8 mouse cellular contexts compared by ENCODE assay signal in genomic region chr7:29292458-29293098, GRCm38 (mm10). TPM values are rescaled to one million over a fixed set of nuclear protein-coding genes. Genes with fewer than 3 reads are reported as not detected.
A peak's percentile ranks its signal among the peaks of the same experiment; 100 is the strongest.
DNase-seq lines count a peak whose midpoint lies in the region; ATAC-seq and TF ChIP-seq lines count a peak whose summit lies in the region.

No protein-coding gene starts in this region.

- H3K9me3 ChIP-seq in heart, embryonic 10.5 days, result no peaks in the 10 kb centered on the region
- no peaks in the 10 kb centered on the region for H3K9me3 ChIP-seq in limb, embryonic 12.5 days

- H3K27ac ChIP-seq in gastrocnemius, adult 2 months, result peak overlapping the region; percentile 83
- peak overlapping the region; percentile 82 for H3K27ac ChIP-seq in heart, embryonic 10.5 days
- peak overlapping the region; percentile 59 for H3K27ac ChIP-seq in limb, embryonic 12.5 days

- no peak for TF ChIP-seq CTCF in gastrocnemius, adult 2 months (IDR thresholded peaks at IDR 0.05)

- peaks cover 49% of the 10 kb centered on the region for H3K27me3 ChIP-seq in heart, embryonic 10.5 days (ENCODE audit: insufficient read depth, poor library complexity, severe bottlenecking)
- peaks cover 27% of the 10 kb centered on the region for H3K27me3 ChIP-seq in limb, embryonic 12.5 days

- 0 out of 2 replicates have a peak overlapping the region, but pooled peaks have one; percentile 11 for H3K4me3 ChIP-seq in gastrocnemius, adult 2 months
- H3K4me3 ChIP-seq in heart, embryonic 10.5 days, result peak overlapping the region; percentile 27; the same call in 1 of the 2 replicates
- no peak overlapping the region for H3K4me3 ChIP-seq in limb, embryonic 12.5 days (replicated peaks)

- H3K36me3 ChIP-seq in heart, embryonic 10.5 days, result no peaks in the 10 kb centered on the region
- H3K36me3 ChIP-seq in limb, embryonic 12.5 days, result no peaks in the 10 kb centered on the region

- DNase-seq in gastrocnemius, adult 2 months, result no peak
- DNase-seq in gastrocnemius, postnatal 10 days, result no peak
- DNase-seq in brain, adult 2 months (ENCODE audit: low read depth, low spot score), result peak; percentile 86
- no peak for DNase-seq in heart, embryonic 10.5 days (ENCODE audit: low spot score)
- no peak for DNase-seq in frontal cortex, adult 2 months (ENCODE audit: extremely low spot score in 1 of 2, low spot score in 1 of 2)
- DNase-seq in ovary, postnatal 36 days (ENCODE audit: low spot score), result no peak

- peak overlapping the region; percentile 37; the same call in 1 of the 2 replicates for H3K9ac ChIP-seq in limb, embryonic 12.5 days (replicated peaks)

- peak overlapping the region; percentile 26 for H3K4me2 ChIP-seq in limb, embryonic 12.5 days

- H3K4me1 ChIP-seq in heart, embryonic 10.5 days, result peaks cover 49% of the 10 kb centered on the region
- peaks cover 42% of the 10 kb centered on the region for H3K4me1 ChIP-seq in limb, embryonic 12.5 days (replicated peaks)

- ATAC-seq in limb, embryonic 12.5 days (ENCODE audit: insufficient number of reproducible peaks, insufficient read depth, low FRiP score, low TSS enrichment, low read depth), result no peak
- ATAC-seq in erythroid progenitor cell, adult 5-6 weeks (replicated peaks; ENCODE audit: low FRiP score, poor library complexity, severe bottlenecking), result no peak

- intact Hi-C loops in gastrocnemius, adult 2 months (cut with DNase I), result no loop called here

- 22% methylated on average over 8 of the region's 8 CpGs for WGBS in heart, embryonic 10.5 days
- WGBS in limb, embryonic 12.5 days, result 26% methylated on average over 8 of the region's 8 CpGs

RNA-seq across cellular contexts. Expression of gene Ppp1r14a, which starts 3.5 kb away (rescaled TPM):
- 1 to 10 TPM; 3.8 to 4.5 TPM for total RNA-seq in gastrocnemius, adult 2 months (2021)
- 10 to 100 TPM; 11.8 to 13.3 TPM for total RNA-seq in gastrocnemius, postnatal 10 days (2021)
- 6.4 and 13.8 TPM in 2 replicates for polyA plus RNA-seq in heart, embryonic 10.5 days (2016; fragmentation: Nextera tagmentation; extraction: Ambion mirVana)
- polyA plus RNA-seq in limb, embryonic 12.5 days (2016; fragmentation: Nextera tagmentation; extraction: Ambion mirVana), result 7.6 and 8.0 TPM in 2 replicates
- polyA plus RNA-seq in frontal cortex, adult 2 months (2012; rRNA removed), result 22.1 and 26.9 TPM in 2 replicates
- not detected in 2 replicates for total RNA-seq in erythroid progenitor cell, adult 5-6 weeks (2015; ENCODE audit: low replicate concordance)
- total RNA-seq in erythroid progenitor cell, adult 5-6 weeks (2017; ENCODE audit: low replicate concordance), result not detected in 2 replicates

RNA-seq across cellular contexts. Expression of gene Spint2, which starts 10.9 kb away (rescaled TPM):
- total RNA-seq in gastrocnemius, adult 2 months (2021), result 1 to 10 TPM; 4.7 to 6.0 TPM
- 1 to 10 TPM; 6.6 to 8.2 TPM for total RNA-seq in gastrocnemius, postnatal 10 days (2021)
- 32.4 and 63.4 TPM in 2 replicates for polyA plus RNA-seq in heart, embryonic 10.5 days (2016; fragmentation: Nextera tagmentation; extraction: Ambion mirVana)
- polyA plus RNA-seq in limb, embryonic 12.5 days (2016; fragmentation: Nextera tagmentation; extraction: Ambion mirVana), result 106 and 107 TPM in 2 replicates
- polyA plus RNA-seq in frontal cortex, adult 2 months (2012; rRNA removed), result 20.3 and 21.4 TPM in 2 replicates
- total RNA-seq in erythroid progenitor cell, adult 5-6 weeks (2015; ENCODE audit: low replicate concordance), result 4.2 and 7.9 TPM in 2 replicates
- 3.0 TPM in 1 of 2 replicates, not detected in the other for total RNA-seq in erythroid progenitor cell, adult 5-6 weeks (2017; ENCODE audit: low replicate concordance)

RNA-seq across cellular contexts. Expression of gene Dpf1, which starts 11.2 kb away (rescaled TPM):
- total RNA-seq in gastrocnemius, adult 2 months (2021), result 1 to 10 TPM in 1 of 2 experiments, under 1 TPM in 1; 0.86 to 2.6 TPM
- total RNA-seq in gastrocnemius, postnatal 10 days (2021), result 1 to 10 TPM; 3.4 to 3.8 TPM
- polyA plus RNA-seq in heart, embryonic 10.5 days (2016; fragmentation: Nextera tagmentation; extraction: Ambion mirVana), result 2.5 and 8.7 TPM in 2 replicates
- 22.4 and 23.7 TPM in 2 replicates for polyA plus RNA-seq in limb, embryonic 12.5 days (2016; fragmentation: Nextera tagmentation; extraction: Ambion mirVana)
- 90.5 and 91.9 TPM in 2 replicates for polyA plus RNA-seq in frontal cortex, adult 2 months (2012; rRNA removed)
- not detected in 2 replicates for total RNA-seq in erythroid progenitor cell, adult 5-6 weeks (2015; ENCODE audit: low replicate concordance)
- total RNA-seq in erythroid progenitor cell, adult 5-6 weeks (2017; ENCODE audit: low replicate concordance), result not detected in 2 replicates

RNA-seq across cellular contexts. Expression of gene 2200002D01Rik, which starts 44.3 kb away (rescaled TPM):
- under 1 TPM; 0.64 to 0.81 TPM for total RNA-seq in gastrocnemius, adult 2 months (2021)
- total RNA-seq in gastrocnemius, postnatal 10 days (2021), result 1 to 10 TPM in 1 of 2 experiments, under 1 TPM in 1; 0.72 to 1.3 TPM
- polyA plus RNA-seq in heart, embryonic 10.5 days (2016; fragmentation: Nextera tagmentation; extraction: Ambion mirVana), result 8.2 and 9.7 TPM in 2 replicates
- 2.5 and 2.7 TPM in 2 replicates for polyA plus RNA-seq in limb, embryonic 12.5 days (2016; fragmentation: Nextera tagmentation; extraction: Ambion mirVana)
- polyA plus RNA-seq in frontal cortex, adult 2 months (2012; rRNA removed), result 0.34 and 0.40 TPM in 2 replicates
- total RNA-seq in erythroid progenitor cell, adult 5-6 weeks (2015; ENCODE audit: low replicate concordance), result not detected in 2 replicates
- total RNA-seq in erythroid progenitor cell, adult 5-6 weeks (2017; ENCODE audit: low replicate concordance), result not detected in 2 replicates

RNA-seq across cellular contexts. Expression of gene Yif1b, which starts 54.4 kb away (rescaled TPM):
- total RNA-seq in gastrocnemius, adult 2 months (2021), result 10 to 100 TPM; 35.9 to 46.6 TPM
- total RNA-seq in gastrocnemius, postnatal 10 days (2021), result 10 to 100 TPM; 48.8 to 50.6 TPM
- 126 and 131 TPM in 2 replicates for polyA plus RNA-seq in heart, embryonic 10.5 days (2016; fragmentation: Nextera tagmentation; extraction: Ambion mirVana)
- 104 and 105 TPM in 2 replicates for polyA plus RNA-seq in limb, embryonic 12.5 days (2016; fragmentation: Nextera tagmentation; extraction: Ambion mirVana)
- polyA plus RNA-seq in frontal cortex, adult 2 months (2012; rRNA removed), result 61.8 and 66.5 TPM in 2 replicates
- 8.0 and 14.8 TPM in 2 replicates for total RNA-seq in erythroid progenitor cell, adult 5-6 weeks (2015; ENCODE audit: low replicate concordance)
- total RNA-seq in erythroid progenitor cell, adult 5-6 weeks (2017; ENCODE audit: low replicate concordance), result 5.6 and 6.9 TPM in 2 replicates

Comparison
In these comparisons a context has a peak if more than half of its experiments do, and no peak if none do; other contexts are left out.
1. RNA of gene Ppp1r14a, which starts 3.5 kb away (total RNA-seq): 11.8 to 13.3 TPM in gastrocnemius, postnatal 10 days and 3.8 to 4.5 TPM in gastrocnemius, adult 2 months; not detected in erythroid progenitor cell, adult 5-6 weeks; every median in the first group is over 4 times any median in the second.
2. Peak in every context shown above with its lines, with median percentiles within 50 percentile points of each other: H3K27ac ChIP-seq.